ENCODE assay signal across 11 mouse cellular contexts in the genomic region with DNA sequence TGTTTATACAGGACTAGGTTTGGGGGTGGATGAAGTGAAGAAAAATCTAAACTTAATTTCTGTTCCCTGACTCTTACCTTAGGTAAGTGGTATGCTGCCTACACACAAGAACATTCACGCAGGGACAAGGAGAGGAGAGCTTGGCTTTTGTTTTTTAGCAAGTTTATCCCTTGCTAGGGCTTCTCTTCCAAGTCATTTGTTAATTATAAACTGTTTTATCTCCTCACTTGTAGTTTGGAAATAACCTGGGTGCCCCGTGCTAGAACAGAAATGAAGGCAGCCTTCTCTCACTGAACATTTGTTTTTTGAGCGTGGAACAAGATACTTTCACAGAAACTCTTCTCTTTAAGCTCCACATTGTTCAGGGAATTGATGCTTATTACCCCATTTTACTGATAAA. TPM values are rescaled to one million over a fixed set of nuclear protein-coding genes. Genes with fewer than 3 reads are reported as not detected.
"Had no signal": no experiment of that assay in that cellular context is flagged by ENCODE, and none has a peak within 500 bp of the region (broad histone marks: within the 10 kb centered on the region; RNA-seq: fewer than 3 reads in every experiment).

No protein-coding gene starts in this region.

- DNase-seq: lung, adult 18-20 months; retina, postnatal 1 day; right cerebral cortex, postnatal 4 days; spleen, adult 18-20 months; thymus, postnatal 4 days had no signal

- H3K36me3 ChIP-seq: limb, embryonic 13.5 days; midbrain, embryonic 12.5 days; neural tube, embryonic 13.5 days had no signal

- ATAC-seq: midbrain, embryonic 16.5 days had no signal

- H3K4me1 ChIP-seq: limb, embryonic 13.5 days; midbrain, embryonic 12.5 days; neural tube, embryonic 13.5 days had no signal

- H3K9me3 ChIP-seq: limb, embryonic 13.5 days; midbrain, embryonic 12.5 days; neural tube, embryonic 13.5 days had no signal

- H3K4me3 ChIP-seq: limb, embryonic 13.5 days; midbrain, embryonic 12.5 days; neural tube, embryonic 13.5 days had no signal

- H3K27ac ChIP-seq: limb, embryonic 13.5 days; liver, embryonic 14.5 days; midbrain, embryonic 12.5 days; neural tube, embryonic 13.5 days had no signal

- H3K9ac ChIP-seq: limb, embryonic 13.5 days; liver, embryonic 14.5 days; midbrain, embryonic 12.5 days; neural tube, embryonic 13.5 days had no signal

- H3K4me2 ChIP-seq: limb, embryonic 13.5 days; midbrain, embryonic 12.5 days; neural tube, embryonic 13.5 days had no signal

- H3K27me3 ChIP-seq: limb, embryonic 13.5 days; midbrain, embryonic 12.5 days; neural tube, embryonic 13.5 days had no signal

RNA-seq across cellular contexts. Expression of a gene that starts 53.8 kb away (rescaled TPM):
- polyA plus RNA-seq: liver, adult 2 months had no signal
